Mouse (Mus musculus) CH12.LX (cell line): ENCODE results near the gene Tln2. TPM values are rescaled to one million over a fixed set of nuclear protein-coding genes. Genes with fewer than 3 reads are reported as not detected.

Experiments used
- DNase-seq: peaks from one replicate; pipeline ENCODE4 v3.0.0-alpha.2; 2013; ENCODE audit errors: extremely low read depth
- H3K27ac ChIP-seq: 2 replicates; pipeline ENCODE4 v1.5.1; 2012; ENCODE audit warnings: low read depth, mild to moderate bottlenecking, control low read depth, moderate library complexity; ENCODE audit not compliant: insufficient read depth
- H3K27me3 ChIP-seq: replicated peaks from 2 replicates; pipeline ENCODE3; 2012; ENCODE audit warnings: inconsistent platforms
- H3K36me3 ChIP-seq, 2 experiments: replicated peaks in 1 of 2; 2 replicates each; pipeline versions ENCODE3 to v1.6.1; 2012; ENCODE audit warnings: inconsistent platforms in 1 of 2, low read length in 1 of 2, mild to moderate bottlenecking in 1 of 2, mixed read lengths in 1 of 2, moderate library complexity in 1 of 2; ENCODE audit not compliant: control insufficient read depth in 1 of 2, insufficient read depth in 1 of 2
- H3K4me1 ChIP-seq, 2 experiments: 2 replicates each; pipeline ENCODE4 v1.6.1; 2012; ENCODE audit warnings: inconsistent platforms in 1 of 2, moderate library complexity in 1 of 2; ENCODE audit not compliant: insufficient read depth in 2 of 2, control insufficient read depth in 1 of 2
- H3K4me2 ChIP-seq: 2 replicates; pipeline ENCODE4 v1.6.1; 2012; ENCODE audit warnings: low read depth, mild to moderate bottlenecking, control low read depth; ENCODE audit not compliant: poor library complexity, insufficient read depth, severe bottlenecking
- H3K4me3 ChIP-seq, 3 experiments: fragments of 150-350 bp in 1 of 3; sonication (generic) in 1 of 3; replicated peaks in 1 of 3; 2 replicates each; pipeline versions ENCODE3 to v1.5.1; 2011 to 2012; ENCODE audit warnings: low read depth in 2 of 3, low read length in 2 of 3, mild to moderate bottlenecking in 2 of 3, moderate library complexity in 2 of 3, control low read depth in 1 of 3, improper control_type of control experiment in 1 of 3, inconsistent platforms in 1 of 3, mixed read lengths in 1 of 3; ENCODE audit not compliant: poor library complexity in 1 of 3
- H3K79me2 ChIP-seq: replicated peaks from 2 replicates; pipeline ENCODE4 v1.6.1; 2012; ENCODE audit warnings: mild to moderate bottlenecking, moderate library complexity; ENCODE audit not compliant: control insufficient read depth, poor library complexity, insufficient read depth, severe bottlenecking; ENCODE audit errors: extremely low read depth
- H3K9ac ChIP-seq: 2 replicates; pipeline ENCODE4 v1.6.1; 2012; ENCODE audit warnings: low read depth, mild to moderate bottlenecking, control low read depth, moderate library complexity; ENCODE audit not compliant: insufficient read depth
- H3K9me3 ChIP-seq: replicated peaks from 2 replicates; pipeline ENCODE3; 2012; ENCODE audit warnings: low read length, inconsistent platforms, mixed read lengths
- CHD1 ChIP-seq: IDR thresholded peaks from 2 replicates; pipeline ENCODE4 v1.6.1; 2012; ENCODE audit warnings: low read depth, low read length, improper control_type of control experiment, inconsistent platforms
- CHD2 ChIP-seq: IDR thresholded peaks from 2 replicates; pipeline ENCODE4 v1.6.1; 2011; ENCODE audit warnings: low read length, improper control_type of control experiment
- CTCF ChIP-seq, 2 experiments: IDR thresholded peaks in 1 of 2; conservative IDR thresholded peaks in 1 of 2; 2 replicates each; pipeline ENCODE4 v1.5.1; 2011 to 2012; ENCODE audit warnings: low read depth in 2 of 2, low read length in 2 of 2, improper control_type of control experiment in 1 of 2, inconsistent platforms in 1 of 2, mild to moderate bottlenecking in 1 of 2, moderate library complexity in 1 of 2
- E2F4 ChIP-seq: IDR thresholded peaks from 2 replicates; pipeline ENCODE4 v1.6.1; 2011; ENCODE audit warnings: low read depth, low read length, improper control_type of control experiment; ENCODE audit not compliant: insufficient replicate concordance
- EP300 ChIP-seq: IDR thresholded peaks from 2 replicates; pipeline ENCODE4 v1.6.1; 2011; ENCODE audit warnings: low read length, improper control_type of control experiment
- ETS1 ChIP-seq: conservative IDR thresholded peaks from 2 replicates; pipeline ENCODE4 v1.6.1; 2012; ENCODE audit warnings: low read depth, mild to moderate bottlenecking, inconsistent platforms, low read length, improper control_type of control experiment, moderate library complexity
- IRF4 ChIP-seq: IDR thresholded peaks from 2 replicates; pipeline ENCODE4 v1.6.1; 2014; ENCODE audit warnings: low read depth, mild to moderate bottlenecking, inconsistent platforms, low read length, improper control_type of control experiment
- MAZ ChIP-seq: IDR thresholded peaks from 2 replicates; pipeline ENCODE4 v1.6.1; 2012; ENCODE audit warnings: low read depth, mild to moderate bottlenecking, inconsistent platforms, low read length, improper control_type of control experiment, moderate library complexity
- MXI1 ChIP-seq: IDR thresholded peaks from 2 replicates; pipeline ENCODE4 v1.6.1; 2011; ENCODE audit warnings: mild to moderate bottlenecking, low read depth, low read length, improper control_type of control experiment
- MYC ChIP-seq: IDR thresholded peaks from 2 replicates; pipeline ENCODE4 v1.6.1; 2011; ENCODE audit warnings: low read depth, mild to moderate bottlenecking, improper control_type of control experiment, low read length
- NELFE ChIP-seq: IDR thresholded peaks from 2 replicates; pipeline ENCODE4 v1.6.1; 2011; ENCODE audit warnings: low read depth, low read length, improper control_type of control experiment
- NRF1 ChIP-seq: IDR thresholded peaks from 2 replicates; pipeline ENCODE4 v1.6.1; 2014; ENCODE audit warnings: low read depth, mild to moderate bottlenecking, inconsistent platforms, low read length, improper control_type of control experiment, moderate library complexity
- PAX5 ChIP-seq: IDR thresholded peaks from 2 replicates; pipeline ENCODE4 v1.6.1; 2012; ENCODE audit warnings: low read length, inconsistent platforms, mixed read lengths
- POLR2A ChIP-seq: IDR thresholded peaks from 2 replicates; pipeline ENCODE4 v1.6.1; 2011; ENCODE audit warnings: low read depth, mild to moderate bottlenecking, improper control_type of control experiment, low read length
- POLR2AphosphoS2 ChIP-seq: IDR thresholded peaks from 2 replicates; pipeline ENCODE4 v1.6.1; 2011; ENCODE audit warnings: low read depth, low read length, improper control_type of control experiment
- RAD21 ChIP-seq: IDR thresholded peaks from 2 replicates; pipeline ENCODE4 v1.6.1; 2011; ENCODE audit warnings: low read depth, mild to moderate bottlenecking, low read length, improper control_type of control experiment, moderate library complexity
- SMC3 ChIP-seq: IDR thresholded peaks from 2 replicates; pipeline ENCODE4 v1.6.1; 2011; ENCODE audit warnings: low read depth, low read length, improper control_type of control experiment
- TBP ChIP-seq: conservative IDR thresholded peaks from 2 replicates; pipeline ENCODE4 v1.6.1; 2011; ENCODE audit warnings: low read depth, low read length, improper control_type of control experiment
- UBTF ChIP-seq: IDR thresholded peaks from 2 replicates; pipeline ENCODE4 v1.6.1; 2012; ENCODE audit warnings: low read depth, mild to moderate bottlenecking, inconsistent platforms, low read length, improper control_type of control experiment, moderate library complexity
- USF2 ChIP-seq: conservative IDR thresholded peaks from 2 replicates; pipeline ENCODE4 v1.6.1; 2011; ENCODE audit warnings: low read depth, low read length, improper control_type of control experiment
- ZMIZ1 ChIP-seq: IDR thresholded peaks from 2 replicates; pipeline ENCODE4 v1.6.1; 2012; ENCODE audit warnings: low read depth, mild to moderate bottlenecking, inconsistent platforms, low read length, improper control_type of control experiment
- ZNF384 ChIP-seq: IDR thresholded peaks from 2 replicates; pipeline ENCODE4 v1.6.1; 2012; ENCODE audit warnings: low read depth, low read length, improper control_type of control experiment, inconsistent platforms
- dilution Hi-C: fragments of 300-500 bp; cut with MboI; formaldehyde crosslinking; loops from 2 replicates; pipeline ENCODE4 v1.14.3; 2020; ENCODE audit warnings: low sequenced_read_pairs; ENCODE audit not compliant: extremely low pct_unique_long_range_greater_than_20kb, extremely low pct_ligation_motif_present
- in situ Hi-C: fragments of 300-500 bp; cut with MboI; formaldehyde crosslinking; loops from 3 replicates; pipeline ENCODE4 v1.14.3; 2019; ENCODE audit warnings: low sequenced_read_pairs, low pct_ligation_motif_present, low pct_unique_long_range_greater_than_20kb, mixed read lengths
- polyA plus RNA-seq: library from polyadenylated mRNA; unstranded; fragments of >175 nt; gene quantifications from 2 replicates; pipeline ENCODE4 v1.2.1, GENCODE M21; 2012; ENCODE audit warnings: low read depth; ENCODE audit not compliant: insufficient read length
- total RNA-seq, 2 experiments: library from RNA; depleted of rRNA; stranded (reverse); fragments of 300-350 nt in 1 of 2; fragments of >200 nt in 1 of 2; gene quantifications; 2 replicates each; pipeline ENCODE4 v1.2.3; 2012 to 2014

The Tln2 gene
- total and polyA plus RNA-seq, 3 experiments: 2.6 to 4.4 (median 4.4) TPM

DNA sequence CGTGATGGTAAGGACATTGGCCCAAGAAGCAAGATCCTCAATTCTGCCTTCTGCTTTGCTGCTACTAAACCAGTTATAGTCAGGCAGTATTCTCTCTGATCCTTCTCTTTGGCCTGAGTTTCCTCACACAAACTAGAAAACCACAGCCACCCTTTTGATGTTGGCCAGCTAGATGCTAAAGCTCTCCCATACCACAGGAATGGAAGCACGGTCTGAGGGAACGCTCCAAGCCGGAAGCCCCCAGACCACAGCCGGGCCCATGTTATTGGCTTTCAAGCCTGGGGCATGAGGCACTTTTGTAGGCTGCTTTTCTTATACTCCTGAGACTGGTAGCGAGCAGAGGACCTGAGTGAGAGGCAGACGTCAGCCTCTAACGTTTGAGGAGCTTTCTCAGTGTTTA is 383.4 kb downstream of the Tln2 start:
- Histone ChIP-seq H3K4me2 (no peak overlapping the region), H3K4me1 (peaks cover 0 to 9% of the 10 kb centered on the region in 2 experiments; a peak in 2 of 4 replicates), H3K4me3 (no peak overlapping the region), H3K27me3 (no peaks in the 10 kb centered on the region), H3K9me3 (peaks cover 10% of the 10 kb centered on the region), H3K79me2 (no peaks in the 10 kb centered on the region), H3K9ac (no peak overlapping the region), H3K36me3 (no peaks in the 10 kb centered on the region), H3K27ac (no peak overlapping the region)
- no peak for DNase-seq
- in situ Hi-C loops: no loop called here
- dilution Hi-C loops: no loop called here
- no peak for TF ChIP-seq EP300
- TF ChIP-seq IRF4: no peak
- no peak for TF ChIP-seq CHD2
- TF ChIP-seq PAX5: no peak
- no peak for TF ChIP-seq ETS1
- TF ChIP-seq MXI1: no peak
- no peak for TF ChIP-seq NRF1
- no peak for TF ChIP-seq POLR2A
- no peak for TF ChIP-seq E2F4
- TF ChIP-seq RAD21: no peak
- TF ChIP-seq SMC3: no peak
- no peak for TF ChIP-seq TBP
- TF ChIP-seq POLR2AphosphoS2: no peak

- TF ChIP-seq CHD1 (no peak), RAD21 (peak; percentile 36), CTCF (conservative IDR thresholded peaks at IDR 0.05 in 1 of 2, IDR thresholded peaks at IDR 0.05 in 1 of 2; ENCODE audit: low read depth in 2 of 2, low read length in 2 of 2) (peak in 1 of 2 experiments; percentile 45; a peak in 1 of 4 replicates), SMC3 (peak; percentile 38; the same call in 1 of the 2 replicates)
- DNase-seq: no peak
- dilution Hi-C loops (no loop called here), in situ Hi-C loops (no loop called here)
- Histone ChIP-seq H3K4me3 (no peak overlapping the region), H3K79me2 (no peaks in the 10 kb centered on the region), H3K36me3 (no peaks in the 10 kb centered on the region), H3K27me3 (no peaks in the 10 kb centered on the region), H3K4me1 (peaks cover 0 to 18% of the 10 kb centered on the region in 2 experiments; a peak in 3 of 4 replicates), H3K4me2 (no peak overlapping the region), H3K27ac (no peak overlapping the region), H3K9me3 (peaks cover 6% of the 10 kb centered on the region), H3K9ac (no peak overlapping the region)
These were observed 385.7 kb downstream of the Tln2 start for GRCm38 (mm10) chr9:67173816-67174215.

GRCm38 (mm10) chr9:67173154-67173553 is 386.3 kb downstream of the Tln2 start:
- H3K4me1 ChIP-seq: peaks cover 3 to 20% of the 10 kb centered on the region in 2 experiments; a peak in 3 of 4 replicates
- H3K9ac ChIP-seq: no peak overlapping the region
- H3K9me3 ChIP-seq: peaks cover 6% of the 10 kb centered on the region
- H3K79me2 ChIP-seq: no peaks in the 10 kb centered on the region
- no peaks in the 10 kb centered on the region for H3K27me3 ChIP-seq
- in situ Hi-C loops (no loop called here), dilution Hi-C loops (no loop called here)
- DNase-seq: no peak
- TF ChIP-seq USF2 (no peak), NELFE (no peak), EP300 (no peak), ZNF384 (no peak), MAZ (no peak), MYC (no peak), UBTF (no peak), MXI1 (no peak), ZMIZ1 (no peak)
- no peak overlapping the region for H3K4me2 ChIP-seq
- H3K4me3 ChIP-seq: no peak overlapping the region
- no peak overlapping the region for H3K27ac ChIP-seq
- no peaks in the 10 kb centered on the region for H3K36me3 ChIP-seq
